Mouse (Mus musculus): ENCODE data around the gene Papln.

The Papln gene

DNA sequence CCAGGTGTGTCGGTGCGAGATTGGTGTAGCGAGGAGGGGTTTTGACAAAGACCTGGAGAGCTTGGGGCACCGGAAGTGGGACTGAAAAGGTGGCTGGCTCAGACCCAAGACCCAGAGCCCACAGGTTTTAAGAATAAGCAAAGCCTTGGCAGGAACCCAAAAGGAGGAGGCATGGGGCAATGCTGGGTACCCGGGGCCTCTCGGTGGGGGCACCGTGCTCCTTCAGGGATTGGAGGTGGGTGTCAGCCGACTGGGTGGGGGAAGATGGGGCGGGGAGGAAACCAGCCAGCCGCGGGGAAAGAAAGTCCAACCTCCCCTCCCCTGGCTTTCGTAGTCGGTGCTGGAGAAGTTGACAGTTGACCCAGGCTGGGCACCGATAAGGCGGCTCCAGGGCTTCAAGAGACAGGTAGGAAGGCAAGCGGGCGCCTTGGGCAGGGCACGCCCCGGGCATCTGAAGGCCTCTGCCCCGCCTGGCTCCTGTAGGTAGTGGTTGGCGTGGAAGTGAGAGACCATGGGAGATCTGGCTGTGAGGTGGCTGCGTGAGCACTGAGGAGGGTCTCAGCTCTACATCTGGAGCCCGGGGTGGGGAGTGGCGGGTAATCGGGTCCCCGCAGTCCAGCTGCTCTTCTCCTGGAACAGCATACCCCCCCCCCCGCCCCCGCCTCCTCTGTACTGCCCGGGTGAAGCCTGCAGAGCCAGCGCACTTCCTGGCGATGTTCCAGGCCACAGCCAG, at the start of gene Papln:
Gene Papln, plus strand, starts transcription at position 324 of the 733 bp plus-strand sequence.
- no peak for DNase-seq (ENCODE audit: low spot score in 2 of 2)

DNA sequence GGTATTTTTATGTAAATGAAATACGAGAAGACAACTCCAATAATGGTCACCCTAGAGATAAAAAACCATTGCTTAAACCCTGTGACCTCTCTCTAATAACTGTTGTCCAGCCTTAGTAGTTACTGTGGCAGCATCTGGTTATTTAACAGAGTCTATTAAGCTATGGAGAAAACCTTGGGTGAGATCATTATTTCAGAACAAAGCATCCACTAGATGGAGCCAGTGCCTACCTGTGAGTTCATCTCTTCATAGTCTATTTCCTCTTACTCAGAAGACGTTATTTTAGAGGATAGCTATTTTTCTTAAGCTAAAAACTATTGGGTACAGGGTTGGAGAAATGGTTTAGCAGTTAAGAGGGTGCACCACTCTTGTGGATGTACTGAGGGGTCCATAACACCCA, 49.7 kb upstream of the Papln start:
- DNase-seq (ENCODE audit: low spot score in 2 of 2), result no peak

DNA sequence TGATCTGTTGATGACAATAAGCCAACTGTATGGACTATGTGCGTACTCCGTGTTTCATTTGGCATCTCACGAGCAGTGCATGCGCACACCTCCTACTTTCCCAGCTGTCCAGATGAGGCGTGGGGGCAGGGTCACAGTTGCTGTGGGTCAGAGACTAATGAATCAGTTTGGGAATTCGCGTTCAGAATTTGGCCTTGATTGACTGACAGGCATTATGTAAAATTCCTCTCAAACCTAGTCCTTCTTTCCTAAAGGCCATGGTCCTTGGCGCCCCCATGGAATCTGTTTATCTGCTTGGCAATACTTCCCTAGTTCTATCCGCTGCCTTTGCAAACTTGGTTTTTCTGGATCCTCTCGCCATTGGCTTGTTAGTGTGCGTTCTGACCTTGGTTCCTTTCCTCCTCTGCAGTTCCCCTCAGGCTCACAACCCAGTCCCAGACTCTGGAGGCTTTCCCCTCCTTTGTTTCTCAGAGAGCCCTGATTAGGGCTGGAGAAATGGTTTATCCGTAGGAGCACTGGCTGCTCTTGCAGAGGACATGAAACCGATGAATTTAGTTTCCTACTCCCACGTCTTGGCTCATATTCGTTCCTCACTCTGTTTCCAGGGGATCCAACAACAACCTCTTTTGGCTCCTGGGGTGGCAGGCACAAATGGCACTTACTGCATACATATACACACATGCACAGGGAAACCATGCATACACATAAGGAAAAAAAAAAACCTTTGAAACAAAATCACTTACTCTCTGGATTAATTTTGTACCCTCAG, 46.8 kb upstream of the Papln start:
- no peak for DNase-seq (ENCODE audit: low spot score in 2 of 2)

DNA sequence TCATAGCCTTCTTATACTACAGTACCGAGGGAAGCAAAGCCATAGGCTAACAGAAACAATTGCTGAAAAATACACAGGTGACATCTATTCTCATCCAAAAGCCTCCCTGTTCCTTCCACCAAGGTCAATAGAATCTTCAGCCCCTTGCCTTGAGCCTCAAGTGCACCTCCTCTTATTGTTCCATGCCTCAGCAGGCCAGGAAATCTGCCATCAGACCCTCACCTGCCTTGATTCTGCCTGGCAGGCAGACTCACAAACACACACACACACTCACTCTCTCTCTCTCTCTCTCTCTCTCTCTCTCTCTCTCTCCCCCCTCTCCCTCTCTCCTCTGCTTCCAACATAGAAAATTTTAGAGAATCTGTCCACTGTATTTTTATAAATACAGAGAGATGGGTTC, 44.0 kb upstream of the Papln start:
- no peak for DNase-seq (ENCODE audit: low spot score in 2 of 2)

DNA sequence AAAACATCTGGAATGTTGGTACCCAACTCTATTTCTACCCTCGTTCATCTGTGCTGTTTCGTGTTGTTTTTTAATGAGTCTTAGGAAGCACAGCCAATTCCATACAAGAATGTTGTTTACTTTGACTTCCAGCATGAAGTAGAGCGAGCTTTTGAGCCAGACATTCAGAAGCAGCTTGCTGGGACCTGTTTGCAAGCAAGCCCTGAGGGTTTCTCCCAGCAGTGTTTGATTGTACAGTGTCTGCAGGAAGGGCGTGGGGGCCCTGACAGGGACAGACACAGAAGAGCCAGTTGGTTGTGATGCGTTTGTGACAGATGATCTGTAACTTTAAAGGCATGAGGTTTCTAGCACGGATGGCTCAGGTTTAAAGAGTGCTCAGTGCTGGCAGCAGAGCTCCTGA, 42.2 kb upstream of the Papln start:
- DNase-seq (ENCODE audit: low spot score in 2 of 2), result no peak

DNA sequence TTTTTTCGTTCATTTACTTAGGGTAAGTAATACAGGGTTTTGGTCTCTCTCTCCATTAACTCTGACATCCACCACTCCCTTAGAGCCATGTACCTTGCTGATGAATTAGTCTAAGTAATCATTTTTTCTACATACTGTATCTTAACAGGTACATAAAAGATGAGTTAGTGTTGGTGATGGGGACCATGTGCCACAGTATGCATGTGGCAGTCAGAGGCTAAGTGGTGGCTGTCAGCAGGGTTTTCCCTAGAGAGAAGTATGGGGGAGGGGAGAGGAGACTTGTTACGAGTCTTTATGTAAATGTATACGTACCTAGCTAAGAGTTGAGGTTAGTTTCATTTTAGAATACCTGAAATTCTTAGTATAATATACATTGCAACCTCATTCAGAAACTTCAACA, 40.4 kb upstream of the Papln start:
- no peak for DNase-seq (ENCODE audit: low spot score in 2 of 2)

DNA sequence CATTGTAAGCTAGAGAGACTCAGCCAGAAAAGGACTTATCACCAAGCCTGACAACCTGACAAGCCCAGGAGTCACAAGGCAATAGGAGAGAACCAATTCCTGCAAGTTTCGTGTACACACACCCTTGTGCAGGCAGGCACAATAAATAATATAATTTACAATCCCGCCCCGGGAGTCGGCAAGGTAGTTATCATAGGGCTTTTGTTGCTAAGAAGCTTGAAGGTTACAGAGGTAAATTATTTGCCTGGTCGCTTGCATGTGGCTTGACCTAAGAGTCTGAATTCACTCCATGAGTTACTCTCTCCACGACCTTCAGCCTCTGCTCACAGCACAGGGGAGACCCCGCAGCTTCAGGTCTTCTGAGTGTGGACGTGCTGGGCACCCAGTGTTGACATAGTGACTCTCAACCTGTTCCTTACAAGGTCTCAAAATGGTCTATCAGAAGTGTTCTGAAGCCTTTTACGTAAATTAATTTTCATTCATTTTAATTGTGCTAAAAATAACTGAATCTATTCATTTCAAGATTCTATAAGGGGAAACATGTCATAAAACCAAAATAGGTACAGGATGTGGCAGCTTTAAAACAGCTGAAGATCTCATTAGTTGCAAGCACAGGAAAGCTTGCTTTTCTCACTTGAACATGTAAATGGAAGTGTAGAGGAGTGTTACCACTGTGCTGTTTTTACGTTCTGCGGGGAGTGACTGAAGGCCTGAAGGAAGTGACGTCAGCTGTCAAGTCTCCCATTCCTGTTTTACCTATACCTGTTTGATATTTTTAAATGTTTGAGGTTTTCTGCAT, 36.7 kb upstream of the Papln start:
- no peak for DNase-seq (ENCODE audit: low spot score in 2 of 2)

DNA sequence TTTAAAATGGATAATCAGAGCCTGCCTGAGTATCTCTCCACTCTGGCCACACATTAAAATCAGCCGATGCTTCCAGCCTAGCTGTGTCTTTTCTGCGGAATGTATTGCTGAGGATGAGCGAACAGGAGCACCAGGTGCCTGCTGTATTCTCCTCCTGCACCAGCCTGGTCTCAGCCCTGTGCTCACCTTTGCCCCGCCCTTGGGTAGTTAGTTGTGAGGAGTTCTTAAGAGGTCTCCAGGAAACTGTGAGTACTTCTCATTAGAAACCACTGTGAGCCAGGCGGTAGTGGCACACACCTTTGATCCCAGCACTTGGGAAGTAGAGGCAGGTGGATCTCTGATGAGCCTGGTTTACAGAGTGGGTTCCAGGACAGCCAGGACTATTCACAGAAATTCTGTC, 31.2 kb upstream of the Papln start:
- no peak for DNase-seq (ENCODE audit: low spot score in 2 of 2)

DNA sequence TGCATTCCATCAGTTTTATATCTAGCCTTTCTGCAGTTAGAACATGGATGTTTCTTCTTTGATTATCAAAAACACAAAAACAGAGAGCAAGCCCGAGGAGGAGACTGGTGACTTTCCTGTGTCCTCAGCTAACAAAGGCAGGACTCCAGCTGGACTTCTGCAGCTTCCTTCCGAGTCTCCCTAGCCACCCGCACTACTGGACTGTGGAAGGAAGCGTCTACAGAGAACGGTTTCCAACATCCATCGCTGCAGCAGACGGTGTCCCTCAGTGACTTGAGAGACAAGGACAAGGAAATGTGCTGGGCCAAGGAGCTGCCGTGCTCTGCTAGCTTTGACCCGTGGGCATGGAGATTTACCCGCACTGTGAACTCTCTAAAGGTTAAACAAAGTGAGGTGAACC, 29.4 kb upstream of the Papln start:
- no peak for DNase-seq (ENCODE audit: low spot score in 2 of 2)

DNA sequence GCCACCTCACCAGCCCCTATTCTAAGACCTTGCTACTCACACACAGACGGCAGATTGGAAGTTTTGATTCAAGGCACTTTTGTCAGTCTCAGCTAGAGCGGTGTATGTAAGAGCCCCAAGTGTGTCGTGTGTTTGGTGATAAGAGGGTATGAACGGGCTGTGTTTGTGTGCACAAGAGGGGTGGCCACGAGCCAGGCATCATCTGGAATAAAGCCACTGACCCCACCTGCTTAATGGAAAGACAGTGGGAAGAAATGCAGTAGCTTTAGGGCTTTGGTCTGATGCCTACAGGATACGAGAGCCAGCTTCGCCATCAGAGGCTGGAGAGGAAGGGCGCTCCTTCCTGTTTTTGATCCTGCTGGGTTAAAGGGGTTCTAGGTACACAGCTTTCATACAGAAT, 27.2 kb upstream of the Papln start:
- DNase-seq (ENCODE audit: low spot score in 2 of 2), result no peak

DNA sequence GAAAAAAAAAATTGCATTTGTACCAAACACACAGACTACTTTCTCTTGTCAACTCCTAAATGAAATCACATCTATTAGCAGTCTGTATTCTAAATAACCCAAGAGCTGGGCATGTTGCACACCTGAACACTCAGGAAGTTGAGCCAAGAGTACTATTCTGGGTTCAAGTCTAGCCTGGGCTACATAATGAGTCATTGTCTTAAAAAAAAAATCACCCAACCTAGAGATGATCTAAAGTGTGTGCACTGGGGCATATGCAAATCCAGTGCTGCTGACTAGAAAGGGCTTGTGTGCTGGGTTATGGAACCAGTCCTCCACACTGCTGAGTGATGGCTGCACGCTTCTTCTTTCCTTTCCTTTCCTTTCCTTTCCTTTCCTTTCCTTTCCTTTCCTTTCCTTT, 24.8 kb upstream of the Papln start:
- DNase-seq (ENCODE audit: low spot score in 2 of 2), result no peak

DNA sequence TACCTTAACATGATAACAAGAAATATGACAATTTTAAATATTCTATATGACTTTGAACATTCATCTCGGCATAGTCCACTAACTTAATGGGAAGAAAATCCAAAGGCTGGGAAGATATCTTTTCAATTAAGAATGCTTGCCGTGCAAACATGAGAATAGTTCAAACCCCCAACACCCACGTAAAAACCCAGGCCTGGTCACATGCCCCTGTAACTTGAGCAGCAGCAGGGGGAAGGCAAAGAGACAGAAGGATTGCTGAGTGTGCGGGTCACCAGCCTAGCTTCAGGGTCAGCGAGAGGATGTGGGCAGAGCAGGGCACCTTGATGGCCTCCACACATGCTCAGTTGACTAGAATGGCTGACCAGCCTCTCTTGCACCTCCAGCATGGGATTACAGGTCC, 21.7 kb upstream of the Papln start:
- no peak for DNase-seq (ENCODE audit: low spot score in 2 of 2)

DNA sequence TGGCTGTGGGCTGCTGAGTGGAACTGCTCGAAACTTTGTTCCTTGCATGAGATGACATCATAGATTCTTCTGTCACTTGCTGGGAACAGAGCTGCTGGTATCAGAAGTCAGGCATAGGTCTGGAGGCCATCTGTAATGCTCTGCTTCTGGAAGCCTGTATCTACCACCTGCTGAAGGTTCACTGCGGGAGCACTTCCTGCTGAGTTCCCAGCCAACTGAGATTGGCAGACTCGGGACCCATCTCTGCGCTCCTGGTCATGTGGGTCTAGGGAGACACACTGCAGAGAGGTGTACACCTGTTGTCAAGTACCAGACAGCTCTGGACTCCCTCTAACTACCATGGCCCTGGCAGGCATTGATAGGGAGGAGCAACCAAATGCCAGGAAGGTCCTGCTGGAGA, 20.6 kb upstream of the Papln start:
- DNase-seq (ENCODE audit: low spot score in 2 of 2), result no peak

DNA sequence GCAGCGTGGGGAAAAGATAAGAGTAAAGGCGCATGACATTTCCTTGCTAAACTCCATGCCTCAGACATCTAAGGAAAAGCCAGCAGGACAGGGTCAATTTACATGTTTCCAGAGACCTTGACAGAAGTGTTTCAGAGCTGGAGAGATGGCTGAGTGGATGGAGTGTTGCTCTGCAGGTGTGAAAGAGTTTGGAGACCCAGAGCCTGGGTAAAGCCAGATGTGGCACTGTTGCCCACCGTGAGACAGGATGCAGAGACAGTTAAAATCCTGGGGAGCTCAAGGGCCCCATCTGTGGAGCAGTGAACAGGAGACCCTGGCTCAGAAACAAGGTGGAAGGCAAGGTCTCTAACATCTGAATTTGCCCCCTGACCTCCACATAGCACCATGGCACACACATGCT, 19.7 kb upstream of the Papln start:
- no peak for DNase-seq (ENCODE audit: low spot score in 2 of 2)

DNA sequence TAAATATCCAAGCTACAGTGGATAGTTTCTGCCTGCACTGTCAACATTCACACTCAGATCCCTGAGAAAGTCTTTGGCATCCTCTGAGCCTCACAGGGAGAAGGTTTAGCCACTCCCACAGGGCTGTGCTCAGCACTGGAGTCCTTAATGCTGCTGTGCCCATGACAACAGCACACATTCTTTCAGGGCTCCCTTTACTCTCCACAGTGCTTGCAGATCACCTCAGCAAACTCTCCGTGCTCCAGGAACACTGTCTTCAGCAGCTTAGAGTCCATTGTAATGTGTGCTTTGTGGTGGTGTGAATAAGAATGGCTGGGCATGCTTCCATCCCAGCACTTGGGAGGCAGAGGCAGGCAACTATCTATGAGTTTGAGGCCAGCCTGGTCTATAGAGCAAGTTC, 14.2 kb upstream of the Papln start:
- no peak for DNase-seq (ENCODE audit: low spot score in 2 of 2)

DNA sequence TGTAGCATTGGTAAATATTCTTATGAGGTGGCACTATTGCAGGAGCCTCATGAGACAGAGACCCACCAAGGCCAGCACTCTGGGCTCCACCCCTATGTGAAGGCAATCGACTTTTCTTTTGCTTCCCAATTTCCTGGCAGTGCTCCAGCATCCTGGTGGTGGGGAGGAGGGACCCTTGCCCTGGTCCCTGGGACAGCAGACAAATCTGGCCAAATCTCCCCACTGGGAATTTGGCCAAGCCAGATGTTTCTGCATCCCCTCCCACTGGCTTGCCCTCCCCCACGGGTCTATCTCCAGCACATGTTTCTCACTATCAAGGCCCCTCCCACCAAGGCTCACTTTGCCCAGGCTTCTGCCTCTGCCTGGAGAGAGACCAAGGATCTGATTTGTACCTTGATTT, 10.9 kb upstream of the Papln start:
- DNase-seq (ENCODE audit: low spot score in 2 of 2), result no peak

DNA sequence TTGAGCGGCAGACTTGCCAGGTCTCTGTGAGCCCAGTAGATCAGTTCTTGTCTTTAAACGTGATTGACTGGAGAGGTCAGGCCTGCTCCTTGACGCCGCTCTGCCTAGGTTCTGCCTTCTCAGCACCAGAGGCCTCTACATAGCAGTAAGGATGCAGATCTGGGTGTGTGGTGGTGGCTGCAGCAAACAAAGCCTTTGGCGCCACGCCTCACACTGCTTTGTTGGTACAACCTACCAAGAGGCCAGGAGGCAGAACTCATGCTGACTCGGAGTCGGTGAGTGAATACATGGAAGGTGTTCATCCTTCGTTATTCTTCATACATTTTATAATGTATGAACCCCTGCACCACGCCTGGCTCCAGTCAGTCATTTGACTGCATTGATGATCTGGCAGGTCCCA, 4.7 kb upstream of the Papln start:
- DNase-seq (ENCODE audit: low spot score in 2 of 2), result no peak

DNA sequence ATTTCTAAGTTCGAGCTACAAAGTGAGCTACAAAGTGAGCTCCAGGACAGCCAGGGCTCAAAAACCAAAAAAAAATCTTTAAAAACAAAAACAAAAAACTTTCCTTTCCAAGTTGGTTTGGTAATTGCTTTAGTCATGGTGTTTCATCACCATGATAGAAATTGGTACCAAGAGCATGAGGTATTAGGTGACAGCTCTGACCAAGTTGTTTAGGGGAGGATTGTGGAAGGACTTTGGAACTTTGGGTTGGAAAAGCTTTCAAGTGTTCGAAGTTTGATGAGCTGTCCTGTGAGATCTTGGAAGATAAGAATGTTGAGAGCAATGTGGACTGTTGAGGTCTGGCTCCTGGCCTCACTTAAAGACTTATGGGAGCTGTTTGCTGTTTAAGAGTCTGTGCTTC, 3.2 kb upstream of the Papln start:
- no peak for DNase-seq (ENCODE audit: low spot score in 2 of 2)

DNA sequence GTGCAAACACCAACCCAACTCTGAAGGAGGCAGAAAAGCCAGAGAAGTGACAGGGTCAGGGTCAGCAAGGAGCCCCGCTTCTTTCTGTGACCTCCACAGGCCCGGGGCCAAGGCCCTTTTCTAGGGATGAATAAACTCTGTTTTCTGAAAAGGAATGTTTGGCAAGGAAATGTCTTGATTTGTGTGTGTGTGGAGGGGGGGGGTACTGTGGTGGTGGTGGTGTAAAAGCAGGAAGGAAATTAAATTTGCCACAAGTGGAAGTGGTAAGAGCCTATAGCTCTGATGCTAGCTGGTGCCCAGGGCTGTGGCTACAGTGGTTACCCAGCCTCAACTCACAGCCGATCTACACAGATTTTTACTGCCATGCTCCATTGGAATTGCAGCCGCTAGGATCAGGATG, 728 bp upstream of the Papln start:
- no peak for DNase-seq (ENCODE audit: low spot score in 2 of 2)

DNA sequence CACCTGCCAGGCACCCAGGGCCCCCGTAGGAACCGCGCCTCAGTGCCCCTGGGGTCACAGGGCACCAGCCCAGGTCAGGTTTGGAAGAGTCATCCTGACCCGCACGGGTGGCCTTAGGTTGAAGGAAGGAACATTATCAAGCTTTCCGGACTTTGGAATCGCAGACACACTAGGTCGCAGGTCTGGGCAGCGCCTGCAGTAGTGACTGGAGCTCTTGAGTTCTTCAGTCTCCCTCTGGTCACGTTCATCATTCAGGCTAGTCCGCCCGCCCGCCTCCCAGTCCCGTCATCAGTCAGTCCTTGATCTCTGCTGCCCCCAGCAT, 571 bp downstream of the Papln start:
- DNase-seq (ENCODE audit: low spot score in 2 of 2), result no peak

DNA sequence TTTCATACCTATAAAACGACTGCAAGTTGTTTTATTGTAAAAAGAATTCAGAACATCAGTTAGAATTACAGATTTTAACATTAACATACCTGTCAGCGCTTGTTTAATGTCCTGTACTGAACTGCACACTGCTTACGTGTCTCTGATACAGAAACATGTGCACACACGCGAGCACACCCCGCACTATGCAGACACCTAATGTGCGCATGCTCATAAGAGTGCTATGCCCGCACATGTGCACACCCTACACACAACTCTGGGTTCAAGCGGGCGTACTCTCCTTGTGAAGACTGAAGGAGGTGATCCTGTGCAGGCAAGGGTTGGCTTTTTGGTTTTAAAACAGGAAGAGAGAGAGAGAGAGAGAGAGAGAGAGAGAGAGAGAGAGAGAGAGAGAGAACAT, 1.1 kb downstream of the Papln start:
- no peak for DNase-seq (ENCODE audit: low spot score in 2 of 2)

DNA sequence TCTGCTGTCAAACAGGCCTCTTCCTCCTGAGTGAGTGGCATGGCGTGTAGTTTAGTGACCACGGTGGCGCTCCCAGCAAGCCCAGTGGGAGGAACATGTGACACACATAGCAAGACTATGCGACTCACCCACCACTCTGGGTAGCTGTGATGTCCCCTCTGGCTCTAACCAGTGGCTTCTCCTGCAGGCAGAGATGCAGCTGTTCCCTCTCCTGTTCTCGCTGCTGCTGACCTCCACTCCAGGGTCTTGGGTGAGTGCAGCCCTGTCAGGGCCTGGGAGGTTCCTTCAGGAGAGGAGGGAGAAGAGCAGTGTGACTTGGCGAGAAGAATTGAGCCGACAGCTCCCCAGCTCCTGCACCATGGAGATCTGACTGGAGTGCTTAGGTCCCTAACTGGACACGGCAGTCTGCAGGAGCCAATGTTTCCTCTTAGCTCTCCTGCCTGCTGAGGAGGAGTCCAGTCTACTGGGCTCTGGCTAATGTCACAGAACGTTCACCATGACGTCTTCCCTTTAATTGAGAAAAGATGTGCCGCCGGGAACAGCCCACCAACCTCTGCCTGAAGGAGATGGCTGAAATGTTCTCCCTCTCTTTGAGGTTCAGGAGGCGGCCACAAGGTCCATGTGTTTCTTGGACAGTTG, 2.6 kb downstream of the Papln start:
- DNase-seq (ENCODE audit: low spot score in 2 of 2), result no peak

DNA sequence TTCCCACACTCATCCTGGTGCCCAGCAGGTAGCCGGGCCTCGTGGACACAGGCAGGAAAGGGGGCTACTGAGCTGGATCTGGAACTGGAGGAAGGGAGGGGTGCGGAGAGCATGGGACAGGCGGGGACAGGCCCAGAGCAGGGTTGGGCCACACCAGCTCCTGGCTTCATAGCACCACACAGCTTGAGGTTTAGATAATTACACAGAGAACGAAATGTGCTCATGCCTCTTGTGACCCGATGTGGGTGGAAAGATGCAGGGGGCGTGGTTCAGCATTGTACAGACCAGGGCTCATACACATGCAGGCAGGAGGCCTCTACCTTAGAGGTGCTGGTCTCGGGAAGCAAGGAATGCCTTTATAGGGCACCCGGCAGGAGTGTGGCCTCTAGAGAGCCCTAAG, 4.4 kb downstream of the Papln start:
- DNase-seq (ENCODE audit: low spot score in 2 of 2), result no peak
